Mouse (Mus musculus) intestine, embryonic 14.5 days (tissue): Measurements from ENCODE around the gene Unc5a. TPM values are rescaled to one million over a fixed set of nuclear protein-coding genes. Genes with fewer than 3 reads are reported as not detected.

Experiments
- ATAC-seq: fragments of 200-750 bp; cut with Nextera tagmentation; replicated peaks from 2 replicates; pipeline ENCODE4 v1.8.0; 2017; ENCODE audit warnings: low read depth, moderate number of reproducible peaks, moderate TSS enrichment, moderate library complexity; ENCODE audit not compliant: low FRiP score, low TSS enrichment
- DNase-seq: peaks from one replicate; pipeline ENCODE4 v3.0.0-alpha.2; 2018; ENCODE audit warnings: low spot score
- H3K27ac ChIP-seq: fragments of 300-500 bp; sonication (generic); 2 replicates; pipeline ENCODE4 v1.5.1; 2014; ENCODE audit warnings: low read depth, mild to moderate bottlenecking, control low read depth
- H3K27me3 ChIP-seq: fragments of 300-500 bp; sonication (generic); replicated peaks from 2 replicates; pipeline ENCODE4 v1.6.1; 2014; ENCODE audit warnings: low read length, control low read depth; ENCODE audit not compliant: control insufficient read depth, insufficient read depth
- H3K36me3 ChIP-seq: fragments of 300-500 bp; sonication (generic); 2 replicates; pipeline ENCODE4 v1.6.1; 2014; ENCODE audit warnings: low read length, control low read depth; ENCODE audit not compliant: control insufficient read depth, insufficient read depth
- H3K4me1 ChIP-seq: fragments of 300-500 bp; sonication (generic); replicated peaks from 2 replicates; pipeline ENCODE4 v1.6.1; 2014; ENCODE audit warnings: low read length, control low read depth, mixed read lengths; ENCODE audit not compliant: control insufficient read depth, insufficient read depth
- H3K4me2 ChIP-seq: fragments of 300-500 bp; sonication (generic); 2 replicates; pipeline ENCODE4 v1.6.1; 2014; ENCODE audit warnings: low read length
- H3K4me3 ChIP-seq: fragments of 300-500 bp; sonication (generic); 2 replicates; pipeline ENCODE4 v1.5.1; 2014; ENCODE audit warnings: low read depth, low read length, control low read depth, mixed read lengths
- H3K9ac ChIP-seq: fragments of 300-500 bp; sonication (generic); 2 replicates; pipeline ENCODE4 v1.6.1; 2014; ENCODE audit warnings: mild to moderate bottlenecking, low read length
- H3K9me3 ChIP-seq: fragments of 300-500 bp; sonication (generic); 2 replicates; pipeline ENCODE4 v1.6.1; 2016; ENCODE audit warnings: low read length, control low read depth; ENCODE audit not compliant: control insufficient read depth
- WGBS: fragments of 180-500 bp; shearing (Covaris S2); extraction: QIAGEN DNeasy Blood & Tissue Kit; methylation state at CpG from one replicate; pipeline ENCODE4 v1.1.7; 2014; 5-methylcytosine and 5-hydroxymethylcytosine counted together
- polyA plus RNA-seq: library from polyadenylated mRNA; unstranded; fragments of >200 nt; fragmentation: Nextera tagmentation; extraction: Ambion mirVana; gene quantifications from 2 replicates; pipeline ENCODE4 v1.2.1, GENCODE M21; 2014

Unc5a gene
- polyA plus RNA-seq, 1 experiment from 2014 or later = 3.6 TPM

GRCm38 (mm10) chr13:55013702-55014344 is 64.6 kb downstream of the Unc5a start:
- no peak for DNase-seq
- H3K4me3 ChIP-seq = no peak overlapping the region
- no peak overlapping the region for H3K9ac ChIP-seq
- no peaks in the 10 kb centered on the region for H3K4me1 ChIP-seq
- H3K27me3 ChIP-seq = no peaks in the 10 kb centered on the region
- no peak for ATAC-seq
- H3K4me2 ChIP-seq = no peak overlapping the region
- no peaks in the 10 kb centered on the region for H3K36me3 ChIP-seq
- H3K9me3 ChIP-seq = no peaks in the 10 kb centered on the region
- 27% methylated on average over 9 of the region's 9 CpGs for WGBS
- no peak overlapping the region for H3K27ac ChIP-seq

GRCm38 (mm10) chr13:55014451-55014850 is 65.2 kb downstream of the Unc5a start:
- DNase-seq (no peak), ATAC-seq (no peak)
- Histone ChIP-seq H3K36me3 (no peaks in the 10 kb centered on the region), H3K27ac (no peak overlapping the region), H3K4me1 (no peaks in the 10 kb centered on the region), H3K9ac (no peak overlapping the region), H3K4me2 (no peak overlapping the region), H3K27me3 (no peaks in the 10 kb centered on the region), H3K4me3 (no peak overlapping the region), H3K9me3 (no peaks in the 10 kb centered on the region)
- 74% methylated on average over 9 of the region's 9 CpGs for WGBS

DNA sequence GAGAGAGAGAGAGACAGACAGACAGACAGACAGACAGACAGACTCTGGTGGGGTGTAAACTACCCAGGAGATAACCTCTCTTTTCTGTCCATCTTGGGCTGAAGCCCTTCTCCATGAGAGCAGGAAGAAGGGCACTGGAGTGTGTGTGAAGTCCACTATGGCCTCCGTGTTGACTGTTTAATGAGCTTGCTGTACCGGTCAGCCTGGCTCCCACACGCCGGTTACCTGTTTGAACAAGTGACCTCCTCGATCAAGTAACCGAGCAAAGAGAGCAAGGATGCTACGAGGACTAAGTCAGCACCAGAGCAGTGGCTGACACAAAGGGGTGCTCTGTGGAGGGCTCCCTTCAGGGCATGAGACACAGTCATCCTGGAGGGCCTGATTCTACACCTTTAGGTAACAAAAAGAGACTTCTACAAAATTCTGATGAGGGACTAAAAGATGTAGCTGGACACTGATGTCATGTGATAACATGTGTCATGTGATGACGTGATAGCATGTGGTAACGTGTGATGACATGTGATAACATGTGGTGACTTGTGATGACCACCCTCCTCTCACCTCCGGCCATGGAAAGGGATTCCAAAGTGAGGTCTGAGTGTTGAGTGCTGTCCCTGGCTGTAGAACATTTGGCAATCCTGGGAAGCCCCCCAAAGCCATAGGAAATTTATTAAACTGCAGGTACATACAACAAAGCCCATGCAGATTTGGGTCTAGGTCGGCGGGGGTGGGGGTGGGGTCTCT is 68.1 kb downstream of the Unc5a start:
- no peak for ATAC-seq
- Histone ChIP-seq H3K4me2 (no peak overlapping the region), H3K27me3 (no peaks in the 10 kb centered on the region), H3K9me3 (no peaks in the 10 kb centered on the region), H3K36me3 (no peaks in the 10 kb centered on the region), H3K4me3 (no peak overlapping the region), H3K27ac (no peak overlapping the region), H3K9ac (no peak overlapping the region), H3K4me1 (no peaks in the 10 kb centered on the region)
- WGBS = 80% methylated on average over 12 of the region's 12 CpGs
- DNase-seq = no peak

GRCm38 (mm10) chr13:55017898-55018599 is 68.8 kb downstream of the Unc5a start:
- Histone ChIP-seq H3K4me1 (no peaks in the 10 kb centered on the region), H3K9ac (no peak overlapping the region), H3K9me3 (no peaks in the 10 kb centered on the region), H3K4me3 (no peak overlapping the region), H3K36me3 (no peaks in the 10 kb centered on the region), H3K4me2 (no peak overlapping the region), H3K27ac (no peak overlapping the region), H3K27me3 (no peaks in the 10 kb centered on the region)
- DNase-seq (no peak), ATAC-seq (no peak)
- WGBS = 79% methylated on average over 8 of the region's 8 CpGs

- no peak for DNase-seq
- no peak overlapping the region for H3K4me3 ChIP-seq
- WGBS = 88% methylated on average over 9 of the region's 9 CpGs
These were observed 69.5 kb downstream of the Unc5a start for GRCm38 (mm10) chr13:55018700-55019099.

DNA sequence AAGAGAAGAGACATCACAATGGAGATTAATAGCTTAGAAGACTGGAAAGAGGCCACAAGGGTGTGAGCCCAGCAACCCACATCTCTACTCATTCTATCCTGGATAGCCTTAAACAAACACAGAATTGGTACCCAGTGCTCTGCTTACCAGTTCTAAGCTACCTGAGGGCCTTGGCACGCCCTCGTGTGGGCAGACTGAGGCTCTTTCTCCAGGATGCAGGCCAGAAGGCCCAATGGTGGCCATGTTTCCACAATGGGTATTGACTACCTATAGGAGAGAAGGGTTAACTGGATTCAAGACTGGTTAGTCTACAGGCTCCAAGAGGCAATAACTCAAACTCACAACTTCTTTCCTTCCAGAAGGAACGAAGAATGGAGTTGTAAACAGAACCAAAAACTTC is 70.0 kb downstream of the Unc5a start:
- WGBS = 42% methylated on average over 3 of the region's 3 CpGs
- Histone ChIP-seq H3K9me3 (no peaks in the 10 kb centered on the region), H3K4me2 (no peak overlapping the region), H3K9ac (no peak overlapping the region), H3K27ac (no peak overlapping the region), H3K4me3 (no peak overlapping the region), H3K36me3 (no peaks in the 10 kb centered on the region), H3K27me3 (no peaks in the 10 kb centered on the region), H3K4me1 (no peaks in the 10 kb centered on the region)
- ATAC-seq (no peak), DNase-seq (no peak)

More at GRCm38 (mm10) chr13:55018700-55019099, 69.5 kb downstream of the Unc5a start:
- no peak overlapping the region for H3K4me2 ChIP-seq
- H3K9ac ChIP-seq = no peak overlapping the region
- H3K36me3 ChIP-seq = no peaks in the 10 kb centered on the region
- H3K27ac ChIP-seq = no peak overlapping the region
- H3K9me3 ChIP-seq = no peaks in the 10 kb centered on the region
- ATAC-seq = no peak
- H3K4me1 ChIP-seq = no peaks in the 10 kb centered on the region
- H3K27me3 ChIP-seq = no peaks in the 10 kb centered on the region

DNA sequence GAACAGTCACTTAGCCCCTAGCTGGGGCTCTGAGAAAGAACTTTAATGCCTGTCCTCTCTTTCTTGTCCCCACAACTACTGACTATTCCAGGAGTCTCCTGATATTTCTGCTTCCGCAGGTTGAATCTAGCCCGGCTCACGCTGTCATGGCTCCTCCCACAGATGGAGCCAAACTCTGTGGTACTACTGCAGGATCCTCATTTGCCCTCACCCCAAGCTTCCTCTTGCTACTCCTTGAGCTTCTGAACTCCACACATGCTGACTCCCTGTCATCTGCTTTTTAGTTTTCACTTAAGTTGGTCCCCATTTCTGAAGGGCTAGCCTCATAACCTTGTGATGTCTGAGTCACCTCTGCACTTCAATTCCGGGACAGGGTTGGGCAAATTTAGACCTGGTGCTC is 70.8 kb downstream of the Unc5a start:
- DNase-seq (no peak), ATAC-seq (no peak)
- 80% methylated on average over 4 of the region's 4 CpGs for WGBS
- Histone ChIP-seq H3K4me3 (no peak overlapping the region), H3K9ac (no peak overlapping the region), H3K9me3 (no peaks in the 10 kb centered on the region), H3K27ac (no peak overlapping the region), H3K4me1 (no peaks in the 10 kb centered on the region), H3K36me3 (no peaks in the 10 kb centered on the region), H3K4me2 (no peak overlapping the region), H3K27me3 (no peaks in the 10 kb centered on the region)

DNA sequence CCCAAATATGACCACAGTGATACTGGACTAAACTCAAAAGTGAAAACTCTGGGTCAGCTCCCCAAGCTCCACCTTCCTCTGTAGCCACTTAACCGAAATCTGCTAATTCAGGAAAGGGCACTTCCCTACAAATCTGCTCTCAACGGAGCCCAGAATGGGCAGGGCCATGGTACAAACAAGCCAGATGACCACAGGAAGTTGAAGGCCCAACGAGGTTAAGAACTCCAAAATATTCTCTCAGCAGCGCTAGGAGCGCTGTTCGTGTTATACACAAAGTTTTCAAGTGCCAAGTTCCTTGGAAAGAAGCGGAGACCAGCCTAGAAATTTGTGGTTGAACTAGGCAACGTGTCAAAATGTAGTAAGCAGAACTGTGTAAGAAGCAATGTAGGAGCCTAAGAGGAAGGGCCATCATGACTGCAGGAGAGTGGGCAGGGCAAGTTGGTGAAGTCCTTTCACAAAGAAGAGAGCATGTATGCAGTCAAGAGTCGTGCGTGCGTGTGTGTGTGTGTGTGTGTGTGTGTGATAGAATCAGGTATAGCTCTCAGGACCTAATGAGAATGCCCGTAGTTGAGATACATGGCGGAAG is 72.1 kb downstream of the Unc5a start, which contains the start of gene Hk3:
Hk3 (minus strand) TSS at position 192 of the 586 bp plus-strand sequence.
- H3K27me3 ChIP-seq = no peaks in the 10 kb centered on the region
- H3K4me1 ChIP-seq = no peaks in the 10 kb centered on the region
- no peak within 1 kb of the TSS for H3K4me2 ChIP-seq
- no peaks in the 10 kb centered on the region for H3K9me3 ChIP-seq
- no peak within 1 kb of the TSS for H3K4me3 ChIP-seq
- no peak within 1 kb of the TSS for H3K9ac ChIP-seq
- no peaks in the 10 kb centered on the region; the same call in 1 of the 2 replicates for H3K36me3 ChIP-seq
- DNase-seq (no peak), ATAC-seq (no peak)
- no peak within 1 kb of the TSS for H3K27ac ChIP-seq
- WGBS = 83% methylated on average over 13 of the region's 13 CpGs
